Mouse (Mus musculus): ENCODE data around the gene Mcur1.
A peak's percentile ranks its signal among the peaks of the same experiment; 100 is the strongest.

Mcur1 gene

DNA sequence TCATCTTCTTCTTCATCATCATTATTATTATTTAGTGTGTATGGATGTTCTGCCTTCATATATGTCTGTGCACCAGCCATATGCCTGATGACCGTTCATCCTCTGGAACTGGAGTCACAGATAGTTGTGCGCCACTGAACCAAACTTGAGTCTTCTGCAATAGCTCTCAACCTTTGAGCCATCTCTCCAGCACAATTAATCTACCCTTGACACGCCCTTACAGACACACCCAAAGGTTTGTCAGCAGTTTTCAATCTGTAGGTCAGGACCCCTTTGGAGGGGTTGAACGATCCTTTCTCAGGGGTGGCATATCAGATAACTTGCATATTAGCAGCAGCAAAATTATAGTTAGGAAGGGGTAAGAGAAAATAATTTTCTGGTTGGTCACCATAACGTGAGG is 4.7 kb upstream of the Mcur1 start:
- no peak for DNase-seq

DNA sequence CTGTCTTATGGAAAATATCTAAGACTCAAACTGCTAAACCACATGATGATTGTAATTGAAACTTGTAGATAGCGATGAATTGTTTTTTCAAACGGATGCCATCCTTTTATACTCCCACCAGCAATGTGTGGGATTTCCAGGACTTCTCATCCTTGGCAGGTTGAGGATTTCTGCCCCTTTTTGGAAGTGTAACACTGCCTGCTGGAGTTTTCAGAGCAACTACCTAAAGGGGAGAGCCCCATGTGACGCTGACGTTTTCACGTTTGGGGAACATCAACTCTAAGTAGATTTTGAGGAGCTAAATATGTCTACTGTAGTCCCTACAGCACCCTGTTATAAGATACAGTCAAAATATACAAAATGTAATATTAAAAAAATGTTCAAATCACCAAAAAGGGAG is 2.7 kb upstream of the Mcur1 start:
- no peak for DNase-seq

DNA sequence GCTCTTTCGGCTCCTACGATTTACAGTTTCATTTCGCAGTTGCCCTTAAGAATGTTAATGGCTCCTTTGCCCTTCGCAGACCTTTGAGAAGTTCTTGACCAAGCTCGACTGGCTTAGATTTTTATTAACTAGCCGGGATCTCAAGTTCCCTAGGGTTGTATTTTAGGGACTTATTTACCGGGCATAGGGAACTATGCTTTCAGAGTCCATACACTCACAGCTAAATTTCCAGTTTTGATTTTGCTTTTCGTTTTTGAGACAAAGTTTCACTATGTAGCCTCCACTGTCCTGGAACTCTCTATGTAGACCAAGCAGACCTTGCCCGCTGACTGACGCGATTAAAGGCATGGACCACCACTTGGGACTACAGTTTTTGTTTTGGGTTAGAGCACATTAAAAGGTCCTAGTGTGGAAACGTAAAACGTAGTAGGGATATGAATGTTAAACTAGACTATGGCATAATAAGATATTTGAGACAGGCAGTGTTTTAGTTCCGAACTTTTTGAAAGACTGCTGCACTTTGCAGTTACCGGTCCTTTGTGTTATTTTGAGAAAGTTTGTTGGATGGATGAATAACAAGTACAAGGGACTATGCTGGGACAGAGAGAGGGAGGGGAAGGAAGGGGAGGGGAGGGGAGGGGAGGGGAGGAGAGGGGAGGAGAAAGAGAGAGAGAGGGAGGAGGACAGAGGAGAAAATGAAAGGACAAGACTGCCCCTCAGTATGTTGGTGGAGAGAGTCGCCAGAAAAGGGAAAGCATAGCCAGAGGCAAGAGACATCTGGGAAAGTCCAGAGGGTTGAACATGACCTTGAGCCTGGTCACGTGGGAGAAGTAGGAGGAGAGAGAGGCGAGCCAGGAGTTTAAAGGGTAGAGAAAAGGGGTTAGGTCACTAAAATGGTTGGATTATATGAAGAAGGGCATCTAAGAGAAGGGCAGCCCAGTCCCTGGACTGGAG is 744 bp upstream of the Mcur1 start:
- peak; percentile 38 to 63 for DNase-seq

DNA sequence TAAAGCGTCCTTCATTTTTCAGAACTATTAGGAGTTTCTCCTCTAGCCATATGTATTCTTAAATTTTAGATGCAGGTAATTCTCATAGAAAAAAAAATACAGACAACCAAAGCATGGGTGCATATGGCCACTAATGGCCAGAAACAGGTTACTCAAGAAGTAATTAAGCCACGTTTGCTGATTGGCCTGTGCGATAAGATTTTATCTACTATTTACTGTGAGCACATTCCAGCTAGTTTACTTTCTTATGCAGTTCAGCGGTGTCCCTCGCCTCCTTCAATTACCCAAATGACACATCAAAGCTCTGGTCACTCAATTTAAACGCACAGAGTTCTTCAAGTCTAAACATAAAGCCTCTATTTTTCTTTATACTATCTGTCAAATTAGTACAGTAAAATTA is 1.0 kb downstream of the Mcur1 start:
- DNase-seq: no peak

DNA sequence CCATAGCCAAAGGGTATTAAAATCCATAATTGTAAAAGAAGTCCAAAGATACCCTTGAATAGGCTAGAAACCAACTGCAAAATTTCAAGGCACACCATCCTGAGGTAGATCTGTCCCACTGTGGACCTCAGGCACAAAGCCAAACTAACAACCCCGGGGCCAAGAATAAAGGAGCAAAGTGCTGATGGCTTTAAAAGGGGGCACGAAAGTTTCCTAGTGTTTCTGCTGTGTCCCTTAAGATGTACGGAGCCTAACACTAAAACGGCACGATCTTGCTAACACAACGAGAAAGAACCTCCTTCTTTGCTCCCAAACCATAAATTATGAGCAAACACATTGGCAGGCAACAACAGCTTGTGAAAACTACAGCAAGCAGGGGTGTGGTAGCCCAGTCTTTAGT is 1.6 kb downstream of the Mcur1 start:
- DNase-seq: no peak

DNA sequence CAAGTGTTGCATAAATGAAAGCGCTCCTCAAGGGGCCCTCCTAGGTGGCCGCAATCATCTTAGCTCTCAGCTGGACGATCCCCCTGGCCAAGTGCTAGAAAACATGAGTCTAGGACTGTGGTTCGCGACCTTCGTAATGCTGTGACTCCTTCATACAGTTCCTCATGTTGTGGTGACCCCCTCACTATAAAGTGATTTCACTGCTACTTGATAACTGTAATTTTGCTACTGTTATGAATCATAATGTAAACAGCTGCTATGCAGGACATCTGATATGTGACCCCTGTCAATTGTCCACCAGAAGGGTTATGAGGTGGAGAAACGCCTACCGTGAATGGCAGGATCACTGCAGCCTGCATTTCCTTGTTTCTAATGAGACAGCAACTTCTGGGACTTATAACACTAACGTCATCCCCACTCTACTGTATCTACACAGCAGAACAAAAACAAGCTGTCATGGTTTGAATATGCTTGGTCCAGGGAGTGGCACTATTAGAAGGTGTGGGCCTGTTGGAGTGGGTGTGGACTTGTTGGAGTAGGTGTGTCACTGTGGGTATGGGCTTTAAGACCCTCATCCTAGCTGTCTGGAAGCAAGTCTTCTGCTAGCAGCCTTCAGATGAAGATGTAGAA is 3.0 kb downstream of the Mcur1 start:
- no peak for DNase-seq

DNA sequence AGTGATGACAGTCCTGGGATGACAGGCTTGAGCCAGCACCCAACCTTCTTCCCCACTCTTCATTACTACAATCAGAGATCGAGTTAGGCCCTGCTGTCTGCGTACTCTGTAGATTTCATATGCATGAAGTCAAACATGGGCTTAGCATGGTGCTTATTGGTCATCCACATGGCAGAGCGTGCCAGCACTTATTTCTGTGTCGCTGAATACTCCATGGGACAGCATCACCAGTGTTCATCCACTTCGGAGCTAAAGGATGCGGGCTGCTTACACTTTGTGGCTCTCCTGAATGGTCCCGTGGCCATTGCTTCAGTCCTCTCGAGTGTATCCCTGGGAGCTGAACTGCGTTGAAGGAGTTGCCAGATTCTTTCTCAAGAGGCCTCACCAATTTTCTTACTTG is 4.7 kb downstream of the Mcur1 start:
- DNase-seq: no peak

DNA sequence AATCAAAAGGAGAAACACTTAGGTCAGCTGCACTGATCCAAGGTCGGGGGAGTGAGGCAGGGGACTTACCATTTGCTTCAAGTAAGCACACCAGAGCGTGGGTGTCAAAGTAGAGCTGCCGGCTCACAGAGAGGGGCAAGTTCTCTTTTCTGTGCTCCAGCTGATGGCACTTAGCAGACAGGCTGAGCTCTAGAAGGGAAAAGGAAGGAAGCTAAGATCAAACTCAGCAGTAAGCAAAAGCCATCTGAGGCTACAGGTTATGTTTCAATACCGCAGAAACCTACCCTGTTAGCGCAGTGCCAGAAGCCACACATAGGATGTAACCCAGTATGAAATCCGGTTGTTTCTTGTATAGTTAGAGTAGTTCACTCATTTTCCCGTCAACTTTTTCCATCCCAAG is 5.2 kb downstream of the Mcur1 start:
- DNase-seq: no peak

DNA sequence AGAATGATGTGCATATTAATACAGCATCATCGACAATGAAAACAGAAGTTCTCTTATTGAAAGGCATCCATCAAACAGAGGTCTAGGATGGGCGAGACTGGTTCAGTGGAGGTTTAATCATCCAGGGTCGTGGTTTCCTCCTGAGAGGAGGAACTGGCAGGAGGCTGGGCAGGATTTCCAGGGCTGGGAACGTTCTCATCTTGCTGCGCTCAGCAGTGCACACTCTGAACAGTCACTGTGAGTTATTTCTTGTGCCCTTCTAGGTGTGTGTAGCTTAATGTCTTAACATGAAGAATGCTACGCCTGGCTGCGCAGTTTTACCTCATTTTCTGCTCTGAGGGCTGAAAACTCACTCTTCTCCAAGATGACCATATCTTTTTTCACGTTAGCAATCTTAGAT is 9.3 kb downstream of the Mcur1 start:
- no peak for DNase-seq

DNA sequence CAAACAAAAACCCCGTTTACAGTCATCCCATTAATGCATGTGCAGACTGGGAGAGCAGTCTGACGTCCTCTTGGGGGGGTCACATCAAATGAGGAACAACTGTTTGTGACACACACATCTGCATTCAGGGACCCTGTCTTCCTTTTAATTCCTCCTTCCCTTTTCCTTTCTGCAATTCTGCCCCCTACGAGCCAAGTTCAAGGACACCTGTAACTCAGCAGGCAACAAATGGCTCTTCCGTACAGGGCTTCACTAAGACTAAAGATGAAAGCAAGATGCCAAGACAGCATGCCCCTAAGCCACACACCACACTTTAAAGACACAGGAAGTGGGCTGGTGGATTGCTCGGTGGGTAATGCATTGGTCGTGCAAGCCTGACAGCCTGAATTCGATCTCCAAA is 10.1 kb downstream of the Mcur1 start:
- DNase-seq: no peak

DNA sequence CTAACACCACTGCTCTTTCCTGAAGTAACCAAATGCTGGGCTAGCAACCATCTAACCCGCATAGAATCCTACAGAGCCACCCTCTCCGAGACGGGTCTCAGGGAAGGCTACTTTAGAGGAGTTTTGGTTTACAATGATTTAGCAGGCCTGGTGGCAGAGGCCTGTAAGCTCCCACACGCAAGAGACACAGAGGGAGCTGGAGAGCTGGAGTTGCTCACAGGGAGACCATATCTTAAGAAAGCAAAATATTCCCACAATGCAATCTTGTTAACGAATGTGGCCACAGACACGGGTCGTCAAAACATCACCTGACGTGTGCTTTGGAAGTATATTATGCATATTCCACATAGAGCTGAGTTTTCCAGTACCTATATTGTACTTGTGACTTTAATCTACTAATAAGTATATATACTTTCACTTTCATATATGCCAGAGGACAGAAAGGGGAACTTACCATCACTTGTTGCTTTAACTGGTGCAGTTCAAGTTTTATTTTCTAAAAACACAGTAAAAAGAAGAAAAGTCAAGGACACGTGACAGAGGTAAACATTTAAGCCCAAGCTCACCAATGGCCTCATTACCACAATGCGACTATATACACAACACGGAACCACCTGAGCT is 10.8 kb downstream of the Mcur1 start:
- no peak for DNase-seq

DNA sequence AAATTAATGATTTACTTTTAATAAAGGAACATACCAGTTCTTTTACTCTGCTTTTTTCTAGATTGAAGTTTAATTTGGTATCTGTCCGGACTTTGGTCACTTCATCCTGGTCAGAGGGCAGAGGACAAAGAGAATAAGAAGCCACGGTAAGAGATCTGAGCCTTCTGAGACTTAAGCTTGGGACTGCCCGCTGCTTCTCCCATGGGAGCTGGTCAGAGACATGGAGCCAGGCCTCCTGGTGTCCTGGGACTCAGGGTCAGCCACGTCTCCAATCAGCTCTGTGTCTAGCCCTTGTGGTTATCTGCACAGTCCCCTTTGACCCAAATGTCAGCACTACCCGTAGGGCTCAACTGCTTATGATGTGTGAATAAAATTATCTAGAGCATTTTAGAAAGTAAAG is 11.4 kb downstream of the Mcur1 start:
- DNase-seq: peak in 1 of 2 experiments; percentile 45

DNA sequence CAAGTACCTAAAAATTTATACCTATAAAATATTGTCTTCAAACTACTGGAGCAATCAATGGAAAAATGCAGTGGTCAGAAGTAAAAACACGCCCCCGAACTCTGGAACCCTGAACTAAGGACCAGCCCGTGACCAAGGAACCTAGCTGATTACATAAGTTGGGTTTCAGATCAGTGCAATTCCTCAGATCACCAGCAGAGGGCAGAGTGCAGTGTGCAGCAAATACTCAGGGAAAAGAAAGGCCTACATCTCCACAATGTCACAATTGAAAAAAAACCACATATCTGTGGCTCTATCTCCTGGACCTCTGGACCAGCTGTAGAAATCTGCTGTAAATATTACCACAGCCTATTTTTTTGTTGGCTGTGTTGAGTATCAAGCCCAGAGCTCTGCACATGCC is 13.1 kb downstream of the Mcur1 start:
- DNase-seq: peak; percentile 85 to 87

DNA sequence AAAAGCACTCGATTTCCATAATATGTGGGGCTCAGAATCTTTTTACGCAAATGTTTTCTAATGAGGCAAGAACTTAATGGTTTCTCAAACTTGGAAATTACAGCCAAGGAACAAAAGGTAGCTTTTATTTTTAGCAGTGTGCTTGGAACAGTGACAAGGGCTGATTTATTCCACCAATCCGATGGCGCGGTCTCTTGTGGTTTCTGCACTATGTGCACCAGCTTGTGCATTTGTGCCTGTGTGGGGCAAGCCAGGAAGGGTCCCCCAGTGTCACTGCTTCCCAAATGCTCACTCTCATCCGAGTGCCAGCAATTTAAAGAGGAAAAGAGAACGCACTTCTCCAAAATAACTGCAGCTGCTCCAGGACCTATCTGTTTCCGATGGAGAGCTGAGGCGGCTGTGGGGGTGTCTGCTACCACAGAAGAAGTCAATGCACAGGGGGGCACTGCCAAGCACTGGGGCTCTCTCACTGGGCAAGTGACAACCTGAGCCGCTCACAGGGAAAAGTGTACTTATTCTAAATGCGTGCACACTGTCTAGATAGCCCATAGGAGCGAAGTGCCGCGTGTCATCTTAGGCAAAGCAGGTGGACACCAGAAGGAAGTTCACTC is 19.7 kb downstream of the Mcur1 start:
- no peak for DNase-seq

DNA sequence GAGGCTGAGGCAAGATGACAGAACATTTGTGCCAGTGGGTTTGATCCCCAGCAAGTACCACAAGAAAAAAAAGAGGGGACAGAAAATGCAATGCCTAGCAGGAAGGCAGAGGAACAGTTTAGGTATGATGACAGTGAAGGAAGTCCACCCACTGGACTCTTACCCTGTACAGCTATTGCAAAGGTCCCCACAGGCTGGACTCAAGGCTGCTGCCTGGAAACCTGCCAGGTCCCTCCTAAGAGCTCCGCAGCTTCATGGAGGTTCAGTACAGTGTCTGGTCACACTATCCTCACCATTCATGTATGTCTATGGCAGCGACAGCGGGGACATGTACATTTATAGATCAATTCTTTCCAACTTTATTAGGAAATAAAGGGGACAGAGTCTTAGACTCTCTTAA is 20.6 kb downstream of the Mcur1 start:
- DNase-seq: peak; percentile 49 to 66

DNA sequence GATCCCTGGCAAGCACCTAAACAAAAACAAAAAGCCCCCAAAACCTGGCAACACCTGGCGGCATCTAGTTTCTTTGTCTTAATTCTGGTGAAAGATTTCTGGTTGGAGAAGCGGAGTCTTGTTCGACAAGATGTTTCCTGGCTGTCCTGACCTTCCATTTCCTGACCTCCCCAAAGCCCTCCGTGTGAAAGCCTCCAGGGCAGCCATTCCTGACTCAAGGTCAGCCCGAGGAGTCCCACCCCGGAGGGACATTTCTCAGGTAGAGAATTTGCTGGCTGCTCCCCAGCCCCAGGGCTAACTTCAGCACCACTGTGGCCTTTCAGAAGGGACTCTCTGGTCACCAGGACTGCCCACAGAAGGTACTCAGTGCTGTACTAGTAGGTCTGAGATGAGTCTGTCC is 22.1 kb downstream of the Mcur1 start:
- DNase-seq: peak in 1 of 2 experiments; percentile 19

DNA sequence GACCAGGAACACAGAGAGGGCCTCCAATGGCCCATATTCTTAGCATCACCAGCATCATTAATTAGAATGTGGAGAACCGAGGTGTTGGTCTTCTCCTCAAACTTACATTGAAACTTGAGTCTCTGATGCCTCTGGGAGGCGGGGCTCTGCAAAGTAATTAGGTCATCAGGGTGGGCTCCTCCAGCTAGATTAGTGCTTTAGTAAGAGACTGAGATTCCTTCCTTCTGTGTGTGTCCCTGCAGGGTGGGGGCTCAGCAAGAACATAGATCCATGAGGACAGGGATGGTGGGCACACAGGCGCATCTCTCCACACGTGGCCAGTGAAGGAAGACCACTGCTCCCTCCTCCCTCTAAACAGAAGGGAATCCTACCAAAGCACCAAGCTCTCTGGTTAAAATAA is 26.0 kb downstream of the Mcur1 start:
- no peak for DNase-seq

DNA sequence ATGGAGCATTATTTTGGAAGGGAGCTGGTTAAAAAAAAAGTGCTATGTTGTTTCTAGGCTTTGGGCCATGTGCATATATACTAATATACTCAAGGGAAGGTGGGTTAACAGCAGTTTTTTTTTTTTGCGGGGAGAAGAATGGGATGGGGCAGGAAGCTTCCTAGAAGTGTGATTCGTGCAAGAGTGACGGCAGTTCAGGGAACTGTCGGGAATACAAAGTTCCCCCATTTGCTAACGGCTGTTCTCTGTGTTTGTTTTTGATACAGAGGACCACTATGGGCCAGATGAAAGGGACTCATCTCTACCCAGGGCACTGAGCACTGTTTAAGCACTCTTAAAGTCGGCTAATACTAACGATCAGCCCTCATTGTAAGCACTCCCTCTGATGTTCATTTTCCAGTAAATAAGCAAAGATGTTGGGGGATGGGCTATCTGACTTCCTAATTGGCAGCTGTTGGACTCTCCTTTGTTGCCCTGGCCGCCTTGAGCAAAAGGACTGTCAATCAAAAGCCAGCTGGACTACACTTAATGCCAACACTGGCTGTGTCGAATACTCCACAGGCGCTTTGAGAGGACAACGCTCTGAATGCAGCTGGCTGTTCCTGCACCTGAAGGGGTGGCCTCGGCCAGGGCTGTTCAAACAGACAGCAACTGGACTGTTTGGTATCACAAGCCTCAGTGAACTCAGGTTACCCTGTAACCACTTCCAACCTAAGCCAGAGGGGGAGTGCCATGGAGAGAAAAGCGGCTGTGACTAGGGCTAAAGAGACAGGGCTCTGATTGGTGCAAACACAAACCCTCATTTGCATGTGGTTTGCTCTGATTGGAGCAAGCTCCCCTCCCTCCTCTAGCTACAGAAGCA is 28.9 kb downstream of the Mcur1 start:
- DNase-seq: peak; percentile 73 to 84

DNA sequence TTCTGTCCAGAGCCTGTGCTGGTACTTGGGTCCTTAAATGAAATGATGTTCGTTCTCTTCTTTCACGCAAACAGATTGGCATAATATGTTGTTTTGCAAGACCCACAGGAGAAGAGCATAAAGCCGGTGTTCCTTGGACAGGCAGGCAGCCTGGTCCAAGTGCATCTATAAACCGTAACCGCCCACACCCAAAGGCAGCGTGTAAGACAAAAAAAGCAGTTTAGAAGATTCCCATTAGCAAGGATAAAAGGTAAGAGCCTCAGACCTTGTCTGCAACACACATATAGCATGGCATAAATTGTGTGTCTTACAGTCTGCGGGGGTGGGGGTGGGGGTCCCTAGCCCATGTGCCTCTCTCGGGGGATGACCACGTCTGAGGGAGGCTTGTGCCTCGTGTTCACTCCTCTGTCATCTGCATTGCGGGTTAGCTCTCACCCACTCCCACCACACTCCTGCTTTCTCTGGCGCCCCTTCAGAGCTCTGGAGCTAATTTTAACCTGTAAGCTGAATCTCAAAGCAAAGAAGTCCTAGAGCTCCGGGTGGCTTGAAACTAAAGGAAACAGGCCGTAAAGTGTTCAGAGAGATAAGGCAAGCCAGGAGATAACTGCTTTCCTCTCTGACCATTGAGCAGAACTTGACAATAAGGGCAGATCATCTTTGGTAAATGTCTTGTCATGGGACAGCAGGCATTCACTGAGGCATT is 29.7 kb downstream of the Mcur1 start:
- no peak for DNase-seq

DNA sequence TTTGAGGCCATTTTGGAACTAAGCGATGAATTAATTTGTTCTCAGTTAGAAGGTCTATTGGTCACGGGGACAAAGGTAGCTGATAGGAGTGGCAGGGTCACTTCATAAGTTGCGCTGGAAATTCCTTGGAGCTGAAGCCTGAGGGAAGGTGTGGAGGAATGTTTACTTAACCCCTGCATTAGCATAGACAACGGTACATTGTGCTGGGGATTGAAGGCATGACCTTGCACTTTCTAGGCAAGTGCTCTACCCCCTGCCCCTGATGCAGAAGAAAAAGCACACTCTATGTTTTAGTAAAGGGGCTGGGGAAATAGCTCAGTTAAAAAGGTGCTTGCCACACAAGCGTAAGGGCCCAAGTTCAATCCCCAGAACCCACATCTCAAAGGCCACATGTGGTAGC is 33.7 kb downstream of the Mcur1 start:
- no peak for DNase-seq

DNA sequence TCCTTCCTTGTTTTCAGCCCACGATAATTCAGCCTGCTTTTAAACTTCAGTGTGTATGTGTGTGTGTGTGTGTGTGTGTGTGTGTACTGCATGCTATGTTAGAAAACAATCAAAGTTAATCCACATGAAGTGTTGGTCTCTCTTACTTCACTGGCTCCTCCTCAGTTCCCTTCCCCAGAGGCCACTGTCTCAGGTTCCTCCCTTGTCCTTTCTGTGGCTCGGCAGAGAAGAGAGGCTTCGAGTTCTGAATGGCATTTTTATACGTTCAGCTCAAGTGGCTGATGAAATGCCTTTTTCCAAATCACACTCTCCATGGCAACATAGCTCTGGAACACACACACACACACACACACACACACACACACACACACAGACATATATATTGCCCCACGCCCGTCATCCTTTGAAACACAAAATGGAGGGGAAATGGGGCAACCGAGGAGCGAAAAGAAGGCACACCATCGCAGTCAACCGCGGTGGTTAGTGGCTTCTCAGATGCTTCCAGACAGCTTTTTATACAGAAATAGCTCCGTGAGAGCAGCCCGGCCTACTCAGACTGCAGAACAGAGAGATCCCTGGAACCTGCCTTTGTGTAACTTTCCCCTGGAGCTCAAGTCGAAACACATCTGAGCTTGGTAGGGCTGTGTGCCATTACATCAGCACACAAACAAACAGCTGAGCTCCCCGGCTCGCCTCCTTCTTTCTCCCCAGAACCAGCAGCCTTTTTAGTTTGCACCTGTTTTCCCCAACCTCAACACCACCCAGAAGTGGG is 34.4 kb downstream of the Mcur1 start:
- no peak for DNase-seq
